Mouse (Mus musculus): ENCODE results near the gene Gm2004. TPM values are rescaled to one million over a fixed set of nuclear protein-coding genes. Genes with fewer than 3 reads are reported as not detected.
"Not testable (repeated sequence)": the region's sequence is repeated elsewhere in the genome, so short reads cannot be mapped to it uniquely, and the experiment has no call there.

Gene Gm2004
- 2.4 TPM in 1 of 2 replicates, not detected in the other for polyA plus RNA-seq (2014; fragmentation: Nextera tagmentation; extraction: Ambion mirVana)

DNA sequence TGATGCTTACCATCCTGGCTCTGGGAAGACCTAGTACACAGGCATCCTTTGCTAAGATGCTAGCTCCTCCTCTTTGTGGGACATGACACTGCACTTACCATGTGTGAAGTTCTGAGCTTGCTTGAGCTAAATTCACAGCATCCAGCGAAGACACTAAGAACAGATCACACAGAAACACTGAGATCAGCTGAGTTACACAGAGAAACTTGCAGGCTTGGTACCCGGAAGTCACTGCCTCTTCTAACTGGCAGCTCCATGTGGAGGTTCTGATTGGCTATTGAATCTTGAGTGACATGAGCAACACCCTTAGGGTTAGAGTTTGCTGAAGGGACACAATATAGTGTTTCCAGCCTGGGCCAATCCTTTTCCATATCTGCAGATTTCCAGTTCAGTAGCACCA, at the start of gene Gm2004:
Gene Gm2004, minus strand, starts transcription at position 101 of the 400 bp plus-strand sequence.
- not testable (repeated sequence) for ATAC-seq (replicated peaks; ENCODE audit: insufficient number of reproducible peaks, low FRiP score, low TSS enrichment, low read depth); H3K36me3 ChIP-seq (replicated peaks; ENCODE audit: control insufficient read depth, insufficient read depth, low read depth, low read length); H3K9ac ChIP-seq (replicated peaks; ENCODE audit: low read length); H3K4me3 ChIP-seq (ENCODE audit: low read depth, low read length); H3K4me1 ChIP-seq (ENCODE audit: control insufficient read depth, insufficient read depth, low read length); H3K27me3 ChIP-seq (ENCODE audit: control insufficient read depth, insufficient read depth, low read length); H3K9me3 ChIP-seq (replicated peaks; ENCODE audit: control insufficient read depth, low read length); H3K4me2 ChIP-seq (ENCODE audit: low read depth, low read length); DNase-seq (ENCODE audit: low spot score); H3K27ac ChIP-seq (replicated peaks; ENCODE audit: low read depth, low read length)
- no CpG with 5 or more reads among the region's 2 CpGs for WGBS

Other genes with a start within 250 kb of the Gm2004 start
- 4.2 and 5.1 TPM in 2 replicates for gene Zfp966, start 218.7 kb downstream of the Gm2004 start, polyA plus RNA-seq (2014; fragmentation: Nextera tagmentation; extraction: Ambion mirVana)
- gene Gm2026, start 184.5 kb downstream of the Gm2004 start, polyA plus RNA-seq (2014; fragmentation: Nextera tagmentation; extraction: Ambion mirVana) = 34.9 and 39.0 TPM in 2 replicates
- gene 2210418O10Rik, start 76.7 kb upstream of the Gm2004 start, polyA plus RNA-seq (2014; fragmentation: Nextera tagmentation; extraction: Ambion mirVana) = 8.4 and 8.5 TPM in 2 replicates
- not detected in 2 replicates for gene Gm11009, start 169.7 kb upstream of the Gm2004 start, polyA plus RNA-seq (2014; fragmentation: Nextera tagmentation; extraction: Ambion mirVana)

All from embryonic facial prominence, embryonic 11.5 days (tissue).